Mouse (Mus musculus) urinary bladder, adult 2 months (tissue): ENCODE measurements around the gene Stard10. TPM values are rescaled to one million over a fixed set of nuclear protein-coding genes. Genes with fewer than 3 reads are reported as not detected.

ENCODE experiments used
- DNase-seq: peaks from one replicate; pipeline ENCODE4 v3.0.0; 2022; ENCODE audit warnings: low spot score
- polyA plus RNA-seq: library from polyadenylated mRNA; depleted of rRNA; stranded (reverse); fragments of >200 nt; gene quantifications from 2 replicates; pipeline ENCODE4 v1.2.3, GENCODE M21; 2012

Stard10 gene
- polyA plus RNA-seq, 1 experiment, result 54.2 TPM

DNA sequence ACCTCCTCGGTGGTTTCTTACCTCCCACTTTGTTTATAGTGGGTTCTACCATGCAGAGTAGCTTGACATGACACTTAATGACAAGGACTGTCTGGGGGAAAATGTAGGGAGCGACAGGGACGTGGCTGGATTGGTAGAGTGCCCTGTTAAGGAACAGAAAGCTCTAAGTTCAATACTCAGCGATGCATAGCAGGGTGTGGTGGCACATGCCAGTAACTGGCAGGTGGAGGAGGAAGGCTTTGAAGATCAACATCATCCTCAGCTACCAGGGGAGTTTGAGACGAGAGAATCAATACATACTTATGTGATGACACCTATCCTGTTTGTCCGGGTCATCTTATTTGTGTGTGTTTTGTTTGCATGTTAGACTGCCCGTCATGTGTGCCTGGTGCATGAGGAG is 52.8 kb downstream of the Stard10 start:
- no peak for DNase-seq

- DNase-seq, result no peak
Observed at GRCm38 (mm10) chr7:101373082-101373481, 56.2 kb downstream of the Stard10 start.

DNA sequence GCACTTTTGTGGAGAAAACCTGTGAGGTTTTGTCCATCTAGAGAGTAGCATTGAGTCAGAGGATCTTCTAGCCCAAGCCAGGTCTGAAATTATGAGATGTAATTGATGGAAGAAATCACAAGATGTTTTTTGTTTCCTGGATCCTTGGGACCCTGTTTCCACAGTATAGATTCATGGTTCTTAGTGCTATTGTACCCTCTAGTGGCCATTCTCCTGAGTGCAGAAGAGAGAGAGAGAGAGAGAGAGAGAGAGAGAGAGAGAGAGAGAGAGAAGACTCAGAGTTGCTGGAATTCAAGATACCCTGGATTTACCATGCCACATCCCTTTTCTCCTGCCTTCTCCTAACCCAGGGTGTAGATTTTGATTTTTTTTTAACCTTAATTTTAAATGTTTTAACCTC is 57.3 kb downstream of the Stard10 start:
- DNase-seq, result no peak

GRCm38 (mm10) chr7:101376701-101377340 is 59.9 kb downstream of the Stard10 start:
- no peak for DNase-seq

DNA sequence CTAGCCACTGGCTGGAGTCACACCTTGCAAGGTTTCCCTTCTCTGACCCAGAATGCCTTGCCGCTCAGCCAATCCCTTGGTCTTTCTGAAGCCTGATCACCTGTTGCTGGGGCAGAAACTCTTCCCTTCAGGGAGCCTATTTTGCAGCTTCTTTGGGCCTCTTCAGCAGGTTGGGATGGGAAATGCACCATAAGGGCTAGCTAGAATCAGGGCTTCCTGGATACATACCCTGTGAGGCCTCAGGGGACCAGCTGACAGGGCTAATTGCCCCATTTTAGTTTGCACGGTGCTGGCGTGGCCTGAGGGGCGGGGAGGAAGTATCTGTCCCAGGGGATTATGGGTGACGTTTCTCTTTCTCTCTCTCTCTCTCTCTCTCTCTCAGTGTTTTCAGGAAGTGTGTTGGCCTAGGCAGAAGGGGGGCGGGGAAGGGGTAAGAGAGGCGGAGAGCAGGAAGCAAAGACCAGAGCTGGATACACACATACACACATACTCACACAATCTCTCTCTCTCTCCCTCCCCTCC is 60.9 kb downstream of the Stard10 start:
- peak; percentile 62 for DNase-seq

- DNase-seq, result no peak
Observed at GRCm38 (mm10) chr7:101378285-101378684, 61.4 kb downstream of the Stard10 start.

DNA sequence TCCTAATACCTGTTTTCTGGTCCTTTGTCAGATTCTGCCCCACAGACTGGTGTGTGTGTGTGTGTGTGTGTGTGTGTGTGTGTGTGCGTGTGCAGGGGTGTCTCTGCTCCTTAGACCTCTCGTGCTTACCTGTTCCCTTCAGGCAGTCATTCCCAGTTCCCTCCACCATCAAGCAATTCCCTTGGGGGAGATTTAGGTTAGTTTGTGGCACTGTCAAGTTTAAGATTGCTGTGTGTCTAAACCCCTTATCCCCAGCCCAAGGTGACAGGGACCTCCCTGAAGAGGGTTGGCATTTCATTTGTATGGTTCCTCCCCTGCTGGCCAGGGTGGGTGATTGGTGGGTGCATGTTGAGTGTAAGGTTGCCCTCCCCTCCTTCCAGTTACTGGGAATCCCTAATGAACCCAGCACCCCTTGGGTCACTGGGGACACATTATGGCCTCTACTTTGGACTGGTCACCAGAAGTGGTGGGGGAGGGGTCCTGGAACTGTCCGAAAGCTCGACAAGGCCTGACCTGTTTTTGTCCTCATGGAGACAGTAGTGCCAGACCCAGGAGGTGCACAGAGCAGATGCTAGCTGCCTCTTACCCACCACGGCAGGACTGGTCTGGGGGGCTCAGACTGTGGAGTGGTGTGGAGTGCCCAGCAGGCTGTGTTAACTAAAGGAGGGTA is 62.0 kb downstream of the Stard10 start:
- no peak for DNase-seq

- no peak for DNase-seq
Observed at GRCm38 (mm10) chr7:101379732-101380131, 62.8 kb downstream of the Stard10 start.

GRCm38 (mm10) chr7:101381512-101381911 is 64.6 kb downstream of the Stard10 start:
- DNase-seq, result no peak

- no peak for DNase-seq
Observed at GRCm38 (mm10) chr7:101382378-101382777, 65.5 kb downstream of the Stard10 start.

GRCm38 (mm10) chr7:101383756-101384155 is 66.9 kb downstream of the Stard10 start:
- no peak for DNase-seq

DNA sequence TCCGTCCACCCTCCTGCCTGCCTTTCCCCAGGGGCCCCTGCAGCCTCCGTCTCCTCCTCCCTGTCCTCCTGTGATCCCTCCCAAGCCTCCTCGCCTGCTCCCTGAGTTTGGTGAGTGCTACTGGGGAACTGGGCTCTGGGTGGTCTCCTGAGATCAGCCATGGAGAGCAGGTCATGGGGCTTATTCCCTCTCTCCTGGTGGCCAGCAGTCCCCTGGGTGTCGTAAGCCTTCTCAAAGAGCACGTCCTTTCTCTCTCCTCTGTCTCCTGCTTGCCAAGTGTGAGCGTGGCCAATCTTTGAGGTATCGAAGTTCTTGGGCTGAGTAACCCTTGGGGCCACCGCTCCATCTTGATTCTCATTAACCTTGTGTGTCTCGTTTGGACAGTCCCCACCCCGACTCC is 68.0 kb downstream of the Stard10 start:
- DNase-seq, result no peak

DNA sequence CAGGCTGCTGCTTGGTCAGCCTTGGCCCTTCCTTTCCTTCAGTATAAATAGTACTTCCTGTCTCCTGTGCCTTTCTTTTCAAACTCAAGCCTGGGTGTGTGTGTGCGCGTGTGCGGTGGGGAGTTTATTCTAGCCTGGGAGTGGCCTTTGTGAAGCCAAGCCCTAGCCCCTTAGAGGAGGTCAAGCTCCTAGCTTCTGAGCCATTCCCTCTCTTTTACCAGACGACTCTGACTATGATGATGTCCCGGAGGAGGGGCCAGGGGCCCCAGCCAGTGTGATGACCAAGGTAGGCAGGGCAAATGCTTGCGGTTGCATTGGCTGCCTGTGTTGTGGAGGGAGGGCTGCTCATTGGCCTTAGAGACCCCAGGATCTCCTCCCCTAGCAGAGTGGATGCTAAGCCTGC is 68.4 kb downstream of the Stard10 start:
- no peak for DNase-seq

DNA sequence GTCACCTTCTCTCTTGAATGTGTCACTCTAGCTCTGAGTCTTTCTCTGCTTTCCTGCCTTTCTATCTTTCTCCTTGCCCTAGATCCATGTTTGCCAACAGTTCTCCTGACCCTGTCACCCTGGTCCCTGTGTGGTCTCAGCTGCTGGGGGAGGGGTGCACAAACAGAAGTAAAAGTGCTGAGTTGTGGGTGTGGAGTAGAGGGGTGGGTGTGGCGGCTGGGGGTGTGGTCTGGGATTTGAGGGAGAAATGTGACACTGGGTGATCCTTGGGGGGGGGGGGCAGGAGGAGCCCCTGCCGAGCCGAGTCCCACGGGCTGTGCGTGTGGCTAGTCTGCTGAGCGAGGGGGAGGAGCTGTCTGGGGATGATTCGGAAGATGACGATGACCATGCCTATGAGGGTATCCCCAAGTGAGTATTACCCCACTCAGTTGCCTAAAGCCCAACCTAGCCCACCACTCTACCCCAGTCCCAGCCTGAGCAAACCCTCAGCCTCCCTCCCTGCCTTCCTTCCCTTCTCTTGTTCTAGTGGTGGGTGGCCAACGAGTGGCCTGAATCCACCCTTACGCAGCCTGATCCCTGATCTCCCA is 69.1 kb downstream of the Stard10 start:
- no peak for DNase-seq

DNA sequence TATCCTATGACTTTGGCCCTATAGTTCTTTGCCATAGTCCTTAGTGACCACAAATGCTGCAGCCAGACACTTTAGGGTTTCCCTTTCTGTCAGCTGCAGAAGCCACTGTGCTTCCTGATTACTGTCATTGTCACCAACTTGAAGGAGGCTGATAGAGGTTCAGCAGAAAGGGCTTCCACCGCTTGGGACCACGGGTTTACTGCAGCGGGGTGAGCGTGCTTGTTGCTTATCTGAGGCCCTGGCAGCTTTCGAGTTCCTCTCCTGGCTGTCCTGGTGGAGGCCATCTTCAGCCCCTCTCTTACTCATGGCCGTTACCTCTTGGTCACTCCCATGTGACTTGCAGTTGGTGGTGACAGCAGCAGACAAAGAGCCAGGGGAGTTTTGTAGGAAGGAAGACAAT is 72.4 kb downstream of the Stard10 start:
- DNase-seq, result no peak

DNA sequence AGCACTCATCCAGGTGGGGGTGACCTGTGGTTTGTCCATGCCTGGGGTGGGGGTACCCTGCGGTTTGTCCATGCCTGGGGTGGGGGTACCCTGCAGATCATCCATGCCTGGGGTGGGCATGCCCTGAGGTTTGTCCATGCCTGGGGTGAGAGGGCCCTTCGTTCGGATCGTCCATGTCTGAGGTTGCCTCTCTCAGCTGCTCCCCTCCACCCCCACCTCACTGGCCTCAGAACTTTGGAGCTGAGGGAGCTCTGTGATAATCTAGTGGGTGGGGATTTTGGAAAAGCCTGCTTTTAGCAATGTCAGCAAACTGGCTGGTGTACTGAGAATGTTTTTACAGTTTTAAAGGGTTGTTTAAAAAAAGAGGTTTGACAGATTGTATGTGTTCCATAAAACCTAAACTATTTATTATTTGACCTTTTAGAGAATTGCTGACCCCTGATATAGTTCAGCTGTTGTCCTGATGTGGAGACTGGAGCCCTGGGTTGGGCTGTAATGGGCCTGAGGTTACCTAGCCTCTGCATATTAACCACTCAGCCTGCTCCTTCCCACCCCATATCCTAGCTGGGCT is 75.1 kb downstream of the Stard10 start:
- no peak for DNase-seq

GRCm38 (mm10) chr7:101393015-101393414 is 76.1 kb downstream of the Stard10 start:
- no peak for DNase-seq

DNA sequence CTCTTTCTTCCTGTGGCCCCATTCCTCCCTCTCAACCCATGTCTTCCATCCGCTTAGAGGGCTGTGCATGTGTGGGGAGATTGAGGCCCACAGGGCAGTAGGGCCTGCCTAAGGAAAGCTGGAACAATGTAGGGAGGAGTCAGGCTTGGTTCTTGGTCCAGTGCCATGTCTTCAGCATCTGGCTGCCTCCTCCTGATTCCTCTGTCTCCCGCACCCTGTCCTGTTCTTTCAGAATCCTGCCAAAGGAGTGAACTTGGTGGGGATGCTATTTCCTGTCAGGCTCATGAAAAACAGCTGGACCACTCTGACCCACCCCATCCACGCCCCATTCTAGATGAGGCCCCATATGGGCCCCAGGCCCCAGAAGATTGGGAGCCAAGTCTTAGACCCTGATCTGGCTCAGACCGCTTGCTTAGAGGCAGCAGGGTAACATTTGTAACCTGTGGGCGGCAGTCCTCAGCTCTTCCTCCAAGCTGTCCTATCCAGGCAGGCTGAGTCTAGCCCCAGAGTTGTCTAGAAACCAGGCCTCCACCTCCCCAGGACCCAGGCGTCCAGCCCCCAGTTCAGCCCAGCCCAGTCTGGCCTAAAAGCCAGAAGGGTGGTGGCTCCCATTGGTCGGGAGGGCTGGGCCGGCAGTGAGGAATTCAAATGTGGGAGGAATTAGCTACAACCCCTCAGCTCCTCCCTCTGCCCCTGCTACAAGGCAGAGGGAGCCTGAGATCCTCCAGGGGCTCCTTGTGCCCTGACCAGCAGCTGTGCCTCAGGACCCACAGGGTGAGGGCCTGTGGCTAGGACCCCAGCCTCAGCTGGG is 77.0 kb downstream of the Stard10 start:
- DNase-seq, result no peak

DNA sequence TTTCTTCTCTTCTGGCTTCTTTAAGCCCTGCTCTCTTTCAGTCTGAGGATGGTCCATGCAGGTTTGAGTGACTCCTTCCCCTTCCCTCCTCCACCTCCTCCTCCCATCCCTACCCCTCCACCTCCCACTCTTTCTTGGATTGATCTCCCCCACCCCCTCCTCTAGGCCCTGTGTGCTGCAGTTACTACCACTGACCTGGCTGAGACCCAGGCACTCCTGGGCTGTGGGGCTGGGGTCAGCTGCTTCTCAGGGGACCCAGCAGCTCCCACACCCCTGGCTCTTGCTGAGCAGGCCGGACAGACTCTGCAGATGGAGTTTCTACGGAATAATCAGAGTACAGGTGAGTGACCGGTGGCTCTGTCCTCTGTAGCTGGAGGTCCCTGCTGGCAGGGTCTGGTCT is 77.7 kb downstream of the Stard10 start:
- no peak for DNase-seq

DNA sequence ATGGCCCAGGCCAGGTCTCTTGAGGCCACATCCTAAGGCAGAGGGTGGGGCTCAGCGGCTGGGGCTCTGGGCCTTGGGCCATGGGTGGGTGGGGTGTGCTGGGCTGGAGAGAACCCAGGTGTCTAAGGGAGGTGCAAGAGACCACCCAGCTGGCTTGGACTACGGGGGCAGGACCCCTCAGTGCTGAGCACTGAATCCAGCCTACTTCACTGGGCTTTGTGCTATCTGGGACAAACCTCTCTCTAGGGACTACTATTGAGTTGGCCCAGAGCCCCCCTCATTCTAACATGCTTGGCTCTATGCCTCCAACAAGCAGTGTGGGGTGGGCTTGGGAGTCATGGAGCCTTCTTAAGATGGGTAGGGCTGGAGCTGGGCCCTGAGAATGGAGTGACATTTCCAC is 78.6 kb downstream of the Stard10 start:
- DNase-seq, result no peak
